Mouse (Mus musculus) ES-E14 (cell line): Measurements from ENCODE around the gene Crebrf. TPM values are rescaled to one million over a fixed set of nuclear protein-coding genes. Genes with fewer than 3 reads are reported as not detected.

Experiments
- DNase-seq: peaks from one replicate; pipeline ENCODE4 v3.0.0-alpha.2; 2013; ENCODE audit warnings: low read depth, low spot score
- H3K27ac ChIP-seq: 2 replicates; pipeline ENCODE4 v1.5.1; 2012; ENCODE audit warnings: low read depth, mild to moderate bottlenecking, low read length, moderate library complexity, mixed read lengths; ENCODE audit not compliant: poor library complexity, insufficient read depth, severe bottlenecking
- H3K36me3 ChIP-seq: 2 replicates; pipeline ENCODE4 v1.6.1; 2012; ENCODE audit warnings: mild to moderate bottlenecking, low read length, moderate library complexity, mixed read lengths; ENCODE audit not compliant: control insufficient read depth, poor library complexity, insufficient read depth, severe bottlenecking
- H3K4me1 ChIP-seq, 2 experiments: fragments of 150-350 bp in 1 of 2; sonication (generic) in 1 of 2; 2 replicates each; pipeline ENCODE4 v1.6.1; 2012; ENCODE audit warnings: low read length in 2 of 2, mild to moderate bottlenecking in 1 of 2, mixed read lengths in 1 of 2; ENCODE audit not compliant: control insufficient read depth in 2 of 2, insufficient read depth in 2 of 2, poor library complexity in 1 of 2
- H3K4me3 ChIP-seq, 2 experiments: fragments of 150-350 bp in 1 of 2; sonication (generic) in 1 of 2; 2 replicates each; pipeline ENCODE4 v1.5.1; 2012; ENCODE audit warnings: low read length in 2 of 2, low read depth in 1 of 2, mild to moderate bottlenecking in 1 of 2, mixed read lengths in 1 of 2; ENCODE audit not compliant: insufficient read depth in 1 of 2, poor library complexity in 1 of 2, severe bottlenecking in 1 of 2
- H3K9ac ChIP-seq: 2 replicates; pipeline ENCODE4 v1.6.1; 2012; ENCODE audit warnings: low read depth, mild to moderate bottlenecking, low read length, mixed read lengths; ENCODE audit not compliant: poor library complexity, insufficient read depth, severe bottlenecking
- H3K9me3 ChIP-seq: fragments of 150-350 bp; sonication (generic); 2 replicates; pipeline ENCODE4 v1.6.1; 2012; ENCODE audit warnings: low read depth, mild to moderate bottlenecking, low read length; ENCODE audit not compliant: control insufficient read depth, insufficient read depth
- CHD2 ChIP-seq: IDR thresholded peaks from 2 replicates; pipeline ENCODE4 v1.6.1; 2014; ENCODE audit warnings: mild to moderate bottlenecking, low read depth, low read length, inconsistent platforms
- HCFC1 ChIP-seq: IDR thresholded peaks from 2 replicates; pipeline ENCODE4 v1.6.1; 2012; ENCODE audit warnings: low read length, inconsistent platforms, borderline replicate concordance; ENCODE audit not compliant: insufficient read depth
- MAFK ChIP-seq: IDR thresholded peaks from 2 replicates; pipeline ENCODE4 v1.6.1; 2014; ENCODE audit warnings: mild to moderate bottlenecking, low read depth, low read length, inconsistent platforms; ENCODE audit not compliant: insufficient read depth
- ZC3H11A ChIP-seq: IDR thresholded peaks from 2 replicates; pipeline ENCODE4 v1.6.1; 2012; ENCODE audit warnings: low read depth, mild to moderate bottlenecking, inconsistent platforms, low read length, borderline replicate concordance
- ZNF384 ChIP-seq: IDR thresholded peaks from 2 replicates; pipeline ENCODE4 v1.6.1; 2012; ENCODE audit warnings: low read depth, low read length, inconsistent platforms
- in situ Hi-C, 2 experiments: fragments of 600-800 bp; cut with MboI; formaldehyde crosslinking; loops; one replicate each; pipeline ENCODE4 v1.15.1; 2025; ENCODE audit warnings: low sequenced_read_pairs in 2 of 2, inconsistent platforms in 1 of 2; ENCODE audit not compliant: unreplicated experiment in 2 of 2
- total RNA-seq: library from RNA; depleted of rRNA; stranded (reverse); fragments of 300-350 nt; gene quantifications from 2 replicates; pipeline ENCODE4 v1.2.3, GENCODE M21; 2012

Crebrf gene
- total RNA-seq, 1 experiment, result 16.6 TPM

DNA sequence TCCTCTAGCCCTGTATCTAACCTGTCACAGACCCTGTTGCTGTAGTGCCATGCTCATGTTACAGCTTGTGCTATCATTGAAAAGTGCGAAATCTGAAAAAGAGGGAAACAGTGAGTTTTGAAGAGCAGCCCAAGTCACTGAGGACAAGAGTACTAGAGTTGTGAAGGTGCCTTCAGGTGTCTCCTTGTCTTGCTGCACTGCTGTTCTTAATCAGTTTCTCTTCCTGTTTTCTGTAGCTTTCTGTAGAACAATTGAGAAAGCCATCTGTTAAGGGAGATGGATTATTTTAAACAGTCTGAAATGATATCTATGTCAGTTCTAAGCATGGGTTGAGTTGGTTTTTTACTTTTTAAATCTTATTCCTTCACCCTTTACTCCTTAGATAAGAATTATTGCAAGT, 11.2 kb downstream of the Crebrf start:
- H3K27ac ChIP-seq, result no peak overlapping the region
- H3K36me3 ChIP-seq, result no peaks in the 10 kb centered on the region
- no peak for DNase-seq
- no peak overlapping the region for H3K4me3 ChIP-seq
- in situ Hi-C loops, result no loop called here
- H3K9me3 ChIP-seq, result no peaks in the 10 kb centered on the region
- TF ChIP-seq ZNF384, result no peak
- no peak for TF ChIP-seq MAFK
- TF ChIP-seq HCFC1, result no peak
- TF ChIP-seq ZC3H11A, result no peak
- TF ChIP-seq CHD2, result no peak
- no peak overlapping the region for H3K9ac ChIP-seq
- H3K4me1 ChIP-seq, result no peaks in the 10 kb centered on the region

DNA sequence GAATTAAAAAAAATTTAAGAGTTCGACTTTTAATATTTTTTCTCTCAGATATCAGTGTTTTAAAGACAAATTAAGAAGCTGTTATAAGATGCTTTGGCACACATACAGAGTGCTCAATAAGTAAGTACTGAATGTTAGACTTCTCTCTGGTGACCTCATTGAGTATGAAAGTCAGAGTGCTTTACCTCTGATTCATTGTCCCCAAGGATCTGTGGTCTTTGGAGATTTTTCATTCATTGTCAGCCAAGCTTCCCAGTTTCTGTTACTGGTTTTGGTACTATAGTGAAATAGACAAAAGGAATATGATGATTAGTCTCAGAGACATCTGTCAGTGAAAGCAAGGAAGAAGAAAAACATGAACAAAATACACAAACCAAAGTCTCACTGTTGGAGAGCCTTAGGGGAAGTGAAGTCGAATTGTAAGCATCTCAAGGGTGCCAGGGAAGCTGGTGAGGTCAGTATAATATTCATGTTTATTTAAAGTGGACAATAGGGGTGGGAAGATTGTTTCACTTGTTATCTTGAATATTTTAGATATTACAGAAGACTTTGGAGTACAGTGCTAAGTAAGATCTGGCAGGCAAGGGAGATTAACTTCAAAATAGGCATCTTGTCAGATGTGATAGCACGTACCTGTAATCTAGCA, 11.8 kb downstream of the Crebrf start:
- Histone ChIP-seq H3K27ac (no peak overlapping the region), H3K36me3 (no peaks in the 10 kb centered on the region), H3K9ac (no peak overlapping the region), H3K4me1 (no peaks in the 10 kb centered on the region), H3K4me3 (no peak overlapping the region), H3K9me3 (no peaks in the 10 kb centered on the region)
- TF ChIP-seq CHD2 (no peak), HCFC1 (no peak), MAFK (no peak), ZC3H11A (no peak), ZNF384 (no peak)
- in situ Hi-C loops, result no loop called here
- DNase-seq, result no peak

DNA sequence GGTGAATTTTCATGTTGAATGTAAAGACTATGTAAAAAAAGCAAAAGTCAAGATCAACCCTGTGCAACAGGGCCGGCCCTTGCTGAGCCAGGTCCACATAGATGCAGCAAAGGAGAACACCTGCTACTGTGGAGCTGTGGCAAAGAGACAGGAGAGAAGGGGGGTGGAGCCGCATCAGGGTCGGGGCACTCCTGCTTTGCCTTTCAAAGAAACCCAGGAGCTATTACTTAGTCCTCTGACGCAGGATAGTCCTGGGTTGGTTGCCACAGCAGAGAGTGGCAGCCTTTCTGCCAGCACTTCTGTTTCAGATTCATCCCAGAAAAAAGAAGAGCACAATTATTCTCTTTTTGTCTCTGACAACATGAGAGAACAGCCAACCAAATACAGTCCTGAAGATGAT, 27.1 kb downstream of the Crebrf start:
- Histone ChIP-seq H3K4me1 (no peaks in the 10 kb centered on the region), H3K36me3 (no peaks in the 10 kb centered on the region), H3K27ac (no peak overlapping the region), H3K9ac (no peak overlapping the region), H3K9me3 (no peaks in the 10 kb centered on the region), H3K4me3 (no peak overlapping the region)
- TF ChIP-seq ZC3H11A (no peak), MAFK (no peak), CHD2 (no peak), HCFC1 (no peak), ZNF384 (no peak)
- DNase-seq, result no peak
- in situ Hi-C loops, result no loop called here

DNA sequence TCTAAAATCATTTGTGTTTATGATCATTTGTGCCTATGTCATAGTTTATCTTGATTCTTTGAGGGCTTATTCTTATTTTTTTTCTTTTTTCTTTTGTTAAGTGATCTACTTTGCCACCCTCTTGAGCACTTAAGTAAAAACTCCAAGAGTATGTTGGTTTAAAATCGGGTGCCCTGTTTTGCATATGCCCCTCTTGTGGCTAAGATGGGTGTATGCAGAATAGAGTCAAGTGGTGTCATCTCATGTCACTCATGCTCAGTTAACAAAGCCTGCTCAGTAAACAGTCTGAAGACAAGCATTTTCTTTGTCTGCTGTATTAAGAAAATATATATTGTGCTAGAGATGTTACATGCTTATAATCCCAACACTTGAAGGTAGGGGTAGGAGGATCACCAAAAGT, 27.8 kb downstream of the Crebrf start:
- in situ Hi-C loops, result no loop called here
- Histone ChIP-seq H3K27ac (no peak overlapping the region), H3K4me3 (no peak overlapping the region), H3K9ac (no peak overlapping the region), H3K36me3 (no peaks in the 10 kb centered on the region), H3K4me1 (no peaks in the 10 kb centered on the region), H3K9me3 (no peaks in the 10 kb centered on the region)
- TF ChIP-seq ZNF384 (no peak), MAFK (no peak), HCFC1 (no peak), CHD2 (no peak), ZC3H11A (no peak)
- no peak for DNase-seq

DNA sequence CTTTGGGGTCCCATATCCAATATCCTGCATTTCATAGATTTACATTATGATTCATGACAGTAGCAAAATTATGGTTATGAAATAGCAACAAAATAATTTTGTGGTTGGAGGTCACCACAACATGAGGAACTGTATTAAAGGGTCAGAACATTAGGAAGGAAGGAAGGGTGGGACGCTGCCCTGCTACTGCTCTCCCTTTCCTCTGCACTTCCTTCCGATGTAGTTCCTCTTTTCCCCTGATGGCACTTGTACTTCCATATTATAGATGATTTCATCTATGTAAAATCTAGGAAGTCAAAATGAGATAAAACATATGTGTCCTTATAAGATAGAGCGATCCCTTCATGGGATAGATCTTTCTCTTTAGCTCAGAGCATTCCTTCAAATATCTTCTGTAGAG, 34.5 kb downstream of the Crebrf start:
- in situ Hi-C loops, result no loop called here
- TF ChIP-seq HCFC1 (no peak), ZC3H11A (no peak), ZNF384 (no peak), MAFK (no peak), CHD2 (no peak)
- Histone ChIP-seq H3K9me3 (no peaks in the 10 kb centered on the region), H3K27ac (no peak overlapping the region), H3K4me1 (no peaks in the 10 kb centered on the region), H3K4me3 (no peak overlapping the region), H3K9ac (no peak overlapping the region), H3K36me3 (no peaks in the 10 kb centered on the region)
- no peak for DNase-seq
